Mouse (Mus musculus) gastrocnemius, adult 2 months (tissue): ENCODE measurements around the gene Arfgap3. TPM values are rescaled to one million over a fixed set of nuclear protein-coding genes. Genes with fewer than 3 reads are reported as not detected.
"Not testable (repeated sequence)": the region's sequence is repeated elsewhere in the genome, so short reads cannot be mapped to it uniquely, and the experiment has no call there.

Experiments
- DNase-seq: peaks from one replicate; pipeline ENCODE4 v3.0.0; 2022
- H3K27ac ChIP-seq: fragments of 200-600 bp; 2 replicates; pipeline ENCODE4 v1.8.1; 2022; ENCODE audit warnings: mild to moderate bottlenecking
- H3K4me3 ChIP-seq: fragments of 200-600 bp; 2 replicates; pipeline ENCODE4 v1.8.1; 2022; ENCODE audit warnings: mild to moderate bottlenecking, moderate library complexity
- CTCF ChIP-seq: fragments of 200-600 bp; IDR thresholded peaks from 2 replicates; pipeline ENCODE4 v1.8.1; 2022; ENCODE audit warnings: antibody characterized with exemption, mild to moderate bottlenecking, moderate library complexity
- intact Hi-C: fragments of 180-260 bp; cut with DNase I; formaldehyde crosslinking; loops from one replicate; pipeline ENCODE4 v1.15.1; 2025
- total RNA-seq, 2 experiments: library from RNA; stranded (reverse); gene quantifications; 2 replicates each; pipeline ENCODE4 v1.2.3; 2021

Arfgap3 gene
- total RNA-seq, 2 experiments from 2014 or later: 6.0 to 6.7 TPM

- DNase-seq: no peak
- TF ChIP-seq CTCF: no peak
- Histone ChIP-seq H3K27ac (no peak overlapping the region), H3K4me3 (no peak overlapping the region)
- intact Hi-C loops: no loop called here
Observed at GRCm38 (mm10) chr15:83364194-83364593, 14.1 kb upstream of the Arfgap3 start.

- intact Hi-C loops, H3K4me3 ChIP-seq, H3K27ac ChIP-seq, DNase-seq: not testable (repeated sequence)
Observed at GRCm38 (mm10) chr15:83362813-83363212, 12.8 kb upstream of the Arfgap3 start.

- H3K4me3 ChIP-seq, H3K27ac ChIP-seq, intact Hi-C loops, DNase-seq: not testable (repeated sequence)
Observed at GRCm38 (mm10) chr15:83360899-83361298, 10.9 kb upstream of the Arfgap3 start.

- DNase-seq: no peak
- no peak for TF ChIP-seq CTCF
- Histone ChIP-seq H3K4me3 (no peak overlapping the region), H3K27ac (no peak overlapping the region)
- intact Hi-C loops: no loop called here
Observed at GRCm38 (mm10) chr15:83360140-83360539, 10.1 kb upstream of the Arfgap3 start.

GRCm38 (mm10) chr15:83358476-83358875 is 8.4 kb upstream of the Arfgap3 start:
- no peak for TF ChIP-seq CTCF
- no peak for DNase-seq
- Histone ChIP-seq H3K27ac (no peak overlapping the region), H3K4me3 (no peak overlapping the region)
- intact Hi-C loops: no loop called here

- TF ChIP-seq CTCF: no peak
- DNase-seq: no peak
- Histone ChIP-seq H3K4me3 (no peak overlapping the region), H3K27ac (no peak overlapping the region)
- intact Hi-C loops: no loop called here
Observed at GRCm38 (mm10) chr15:83351546-83351945, 1.5 kb upstream of the Arfgap3 start.

- no peak for DNase-seq
- no peak overlapping the region for H3K4me3 ChIP-seq
- intact Hi-C loops: no loop called here
- TF ChIP-seq CTCF: no peak
- H3K27ac ChIP-seq: 0 out of 2 replicates have a peak overlapping the region, but pooled peaks have one; percentile 90
Observed at GRCm38 (mm10) chr15:83350859-83351258, 812 bp upstream of the Arfgap3 start.

GRCm38 (mm10) chr15:83349225-83349953 is 658 bp downstream of the Arfgap3 start:
- intact Hi-C loops: no loop called here
- no peak for TF ChIP-seq CTCF
- H3K27ac ChIP-seq: peak overlapping the region; percentile 90
- peak overlapping the region; percentile 98 for H3K4me3 ChIP-seq
- DNase-seq: no peak

DNA sequence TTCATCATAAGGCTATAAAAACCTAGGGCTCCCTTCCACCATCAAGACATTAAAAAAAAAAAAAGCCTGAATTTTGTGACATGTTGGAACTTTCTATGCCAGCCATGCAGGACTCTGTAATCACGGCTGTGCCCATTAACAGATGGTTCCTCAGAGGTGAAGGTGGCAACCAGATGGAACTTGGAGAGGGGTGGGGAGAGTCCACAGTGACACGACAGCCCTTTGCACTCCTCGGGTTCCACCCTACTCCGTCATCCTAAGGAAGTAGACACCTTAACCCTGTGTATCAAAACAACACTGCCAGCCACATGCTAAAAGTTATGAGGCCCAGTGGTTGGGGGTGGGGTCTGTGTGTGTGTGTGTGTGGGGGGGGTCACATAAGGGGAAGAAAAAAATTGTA is 1.3 kb downstream of the Arfgap3 start:
- Histone ChIP-seq H3K27ac (peak overlapping the region; percentile 90; the same call in 1 of the 2 replicates), H3K4me3 (peak overlapping the region; percentile 98)
- no peak for DNase-seq
- intact Hi-C loops: no loop called here
- TF ChIP-seq CTCF: no peak

DNA sequence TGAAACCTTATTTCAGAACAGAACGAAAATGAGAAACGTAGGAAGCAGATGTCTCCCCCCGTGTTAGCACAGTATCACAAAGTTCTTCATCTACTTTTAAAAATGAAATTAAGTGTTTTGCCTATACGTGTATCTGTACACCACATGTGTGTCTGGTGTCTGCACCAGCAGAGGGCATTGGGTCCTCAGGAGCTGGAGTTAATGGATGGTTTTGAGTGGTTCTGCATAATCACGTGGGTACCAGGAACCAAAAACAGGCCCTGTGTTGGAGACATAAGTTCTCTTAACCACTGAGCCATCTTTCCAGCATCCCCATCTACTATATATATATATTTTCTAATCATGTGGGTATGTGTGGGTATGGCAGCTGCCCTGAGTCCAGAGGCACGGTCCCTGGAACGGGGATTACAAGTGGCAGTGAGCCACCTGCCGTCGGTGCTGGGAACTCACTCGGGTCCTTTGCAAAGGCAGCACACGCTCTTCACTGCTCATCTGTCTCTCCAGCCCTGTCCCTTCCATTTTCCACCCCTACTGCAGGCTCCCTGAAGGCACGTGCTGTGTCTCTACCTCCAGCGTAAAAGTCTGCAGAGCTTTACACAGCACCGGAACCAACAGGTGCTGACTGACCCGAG is 4.0 kb downstream of the Arfgap3 start:
- H3K27ac ChIP-seq: no peak overlapping the region
- H3K4me3 ChIP-seq: no peak overlapping the region
- intact Hi-C loops: no loop called here
- DNase-seq: no peak
- no peak for TF ChIP-seq CTCF

DNA sequence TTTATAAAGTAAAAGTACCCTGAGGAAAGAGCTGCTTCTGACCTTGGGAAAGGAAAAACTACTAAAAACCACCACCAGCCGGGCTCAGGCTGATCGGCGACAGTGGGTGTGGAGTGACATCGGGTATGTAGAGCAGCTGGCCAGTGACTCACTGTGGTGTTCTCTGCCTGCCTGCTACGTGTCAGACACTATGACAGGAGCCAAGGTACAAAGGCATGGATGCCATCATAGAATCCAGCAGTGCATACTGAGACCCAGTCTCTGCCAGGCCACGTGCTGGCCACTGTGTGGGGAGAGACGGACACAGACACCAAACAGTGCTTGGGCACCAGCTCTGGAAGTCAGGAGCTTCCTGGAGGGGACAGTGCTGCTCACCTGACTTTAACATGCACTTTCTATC is 5.1 kb downstream of the Arfgap3 start:
- H3K27ac ChIP-seq: peak overlapping the region; percentile 78
- H3K4me3 ChIP-seq: no peak overlapping the region
- intact Hi-C loops: no loop called here
- peak; percentile 57 for DNase-seq
- no peak for TF ChIP-seq CTCF

DNA sequence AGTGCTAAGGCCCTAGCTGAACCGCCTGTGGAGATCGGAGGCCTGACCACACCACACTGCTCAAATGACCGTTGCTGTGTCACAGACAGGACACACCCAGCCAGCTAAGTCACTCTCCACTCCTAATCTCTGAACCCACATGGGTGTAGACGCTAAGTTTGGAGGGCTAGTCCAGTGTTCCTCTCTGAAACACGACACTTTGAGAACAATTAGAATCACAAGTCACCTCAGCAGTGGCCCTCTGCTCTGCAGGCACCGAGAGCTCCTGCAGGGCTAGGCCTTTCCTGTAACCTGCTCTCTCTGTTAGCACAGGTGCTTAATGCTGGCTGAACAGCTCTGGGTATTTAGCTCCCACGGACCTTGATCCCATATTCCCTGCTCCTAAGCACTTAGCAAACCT is 5.9 kb downstream of the Arfgap3 start:
- peak; percentile 57 for DNase-seq
- peak overlapping the region; percentile 78 for H3K27ac ChIP-seq

DNA sequence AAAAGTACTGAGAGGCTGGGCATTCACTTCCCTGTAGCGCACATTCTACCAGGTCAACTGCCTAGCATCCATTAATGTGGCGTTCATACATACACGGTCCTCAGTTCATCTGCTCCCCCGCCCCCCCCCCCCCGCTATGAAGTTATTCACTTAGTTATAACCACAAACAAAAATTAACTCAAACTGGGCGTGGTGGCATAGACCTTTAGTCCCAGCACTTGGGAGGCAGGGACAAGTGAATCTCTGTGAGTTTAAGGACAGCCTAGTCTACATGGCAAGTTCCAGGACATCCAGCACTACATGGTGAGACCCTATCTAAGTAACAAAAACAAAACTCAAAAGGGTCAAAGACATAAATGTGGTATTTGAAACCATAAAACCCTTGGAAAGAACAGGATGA is 11.1 kb downstream of the Arfgap3 start:
- Histone ChIP-seq H3K27ac (no peak overlapping the region), H3K4me3 (no peak overlapping the region)
- TF ChIP-seq CTCF: no peak
- DNase-seq: no peak
- intact Hi-C loops: no loop called here

More for the DNA sequence above, 5.9 kb downstream of the Arfgap3 start:
- intact Hi-C loops: no loop called here
- TF ChIP-seq CTCF: no peak
- no peak overlapping the region for H3K4me3 ChIP-seq
